Mouse (Mus musculus): ENCODE data around the gene Zfp292. TPM values are rescaled to one million over a fixed set of nuclear protein-coding genes. Genes with fewer than 3 reads are reported as not detected.
A peak's percentile ranks its signal among the peaks of the same experiment; 100 is the strongest.

Gene Zfp292
- total RNA-seq, 2 experiments from 2014 or later = 26.5 to 26.7 TPM

DNA sequence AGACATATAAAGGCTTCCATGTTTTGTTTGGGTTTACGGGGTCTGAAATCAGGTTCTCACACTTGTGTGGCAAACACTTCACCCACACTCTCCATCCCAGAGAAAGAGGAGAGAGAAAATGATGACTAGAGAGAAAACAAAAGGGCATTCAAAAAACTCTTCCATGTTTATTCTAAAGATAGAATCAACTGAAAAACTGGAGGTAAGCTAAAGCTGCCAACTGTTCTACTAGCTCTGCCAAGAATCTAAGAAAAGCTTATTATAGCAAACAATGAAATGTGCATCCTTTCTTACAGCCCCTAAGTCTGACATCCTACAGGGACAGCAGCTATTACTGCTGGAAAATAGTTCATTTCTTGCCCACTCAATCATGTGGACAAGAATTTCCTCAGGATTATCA lies 58.9 kb downstream of the Zfp292 start:
- DNase-seq (ENCODE audit: low spot score in 2 of 2) = peak in 1 of 2 experiments; percentile 53

GRCm38 (mm10) chr4:34819904-34820303 lies 62.9 kb downstream of the Zfp292 start:
- intact Hi-C loops (cut with DNase I) = no loop called here
- no peak for DNase-seq (ENCODE audit: low spot score in 2 of 2)

More for the DNA sequence above, 58.9 kb downstream of the Zfp292 start:
- intact Hi-C loops (cut with DNase I) = no loop called here

GRCm38 (mm10) chr4:34801166-34802034 lies 81.4 kb downstream of the Zfp292 start:
- intact Hi-C loops (cut with DNase I) = no loop called here

GRCm38 (mm10) chr4:34798005-34798404 lies 84.8 kb downstream of the Zfp292 start:
- intact Hi-C loops (cut with DNase I) = no loop called here
- no peak for DNase-seq (ENCODE audit: low spot score in 2 of 2)

More at GRCm38 (mm10) chr4:34801166-34802034, 81.4 kb downstream of the Zfp292 start:
- DNase-seq (ENCODE audit: low spot score in 2 of 2) = no peak

DNA sequence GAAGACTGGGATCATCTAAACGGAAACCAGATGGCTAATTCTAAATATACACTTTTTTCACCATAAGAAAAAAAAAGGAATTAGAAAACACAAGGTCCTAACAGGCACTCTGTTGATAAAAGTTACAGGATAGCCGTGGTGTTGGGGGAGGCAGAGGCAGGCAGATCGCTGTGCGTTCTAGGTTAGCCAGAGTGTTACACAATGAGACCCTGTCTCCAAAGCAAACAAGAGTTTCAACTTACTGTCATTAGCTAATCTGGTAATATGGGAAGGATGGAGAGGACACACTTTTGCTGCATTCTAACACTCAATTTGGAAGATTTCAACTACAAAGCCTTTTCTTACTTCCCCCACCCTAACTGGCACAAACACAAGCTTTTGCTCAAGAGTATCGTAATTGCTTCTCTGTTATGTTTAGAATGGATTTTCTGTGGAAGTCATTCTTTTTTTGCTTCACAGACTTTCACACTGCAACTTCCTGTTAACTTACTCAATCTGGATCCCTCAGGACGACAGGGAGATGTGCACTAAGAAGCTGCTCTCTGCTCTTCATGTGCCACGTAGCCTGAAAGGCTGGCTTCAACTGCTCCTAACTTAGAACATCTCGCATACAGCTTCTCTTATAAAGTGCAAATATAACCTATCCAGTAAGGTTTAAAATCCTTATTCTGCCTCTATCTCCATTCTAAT lies 85.3 kb downstream of the Zfp292 start:
- intact Hi-C loops (cut with DNase I) = no loop called here
- peak in 1 of 2 experiments; percentile 37 for DNase-seq (ENCODE audit: low spot score in 2 of 2)

GRCm38 (mm10) chr4:34796294-34796693 lies 86.5 kb downstream of the Zfp292 start:
- DNase-seq (ENCODE audit: low spot score in 2 of 2) = no peak
- intact Hi-C loops (cut with DNase I) = no loop called here

DNA sequence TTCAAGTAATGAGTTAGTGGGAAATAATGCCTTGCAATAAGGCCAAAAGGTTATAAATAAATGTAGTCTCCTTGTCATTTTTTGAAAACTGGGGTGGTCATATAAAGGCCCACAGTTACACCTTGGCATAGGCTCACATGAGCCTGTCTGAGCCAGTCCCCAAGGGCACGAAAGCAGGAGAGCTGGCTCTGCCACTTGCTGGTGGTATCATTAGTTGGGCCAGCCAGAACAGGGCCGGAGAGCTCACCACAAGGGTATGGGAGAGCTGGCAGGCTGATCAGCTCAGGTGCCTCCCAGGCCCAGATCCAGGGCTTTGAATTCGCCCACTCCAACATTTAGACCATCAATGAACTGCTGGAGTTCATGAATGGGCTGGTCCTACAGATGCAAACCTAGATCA lies 96.3 kb downstream of the Zfp292 start:
- no peak for DNase-seq (ENCODE audit: low spot score in 2 of 2)
- intact Hi-C loops (cut with DNase I) = loop anchor here (5.0 kb wide), 1 partner anchor 136 kb away; no protein-coding TSS in a partner anchor

GRCm38 (mm10) chr4:34785646-34786045 lies 97.1 kb downstream of the Zfp292 start:
- intact Hi-C loops (cut with DNase I) = loop anchor here (5.0 kb wide), 1 partner anchor 137 kb away; no protein-coding TSS in a partner anchor
- DNase-seq (ENCODE audit: low spot score in 2 of 2) = no peak

DNA sequence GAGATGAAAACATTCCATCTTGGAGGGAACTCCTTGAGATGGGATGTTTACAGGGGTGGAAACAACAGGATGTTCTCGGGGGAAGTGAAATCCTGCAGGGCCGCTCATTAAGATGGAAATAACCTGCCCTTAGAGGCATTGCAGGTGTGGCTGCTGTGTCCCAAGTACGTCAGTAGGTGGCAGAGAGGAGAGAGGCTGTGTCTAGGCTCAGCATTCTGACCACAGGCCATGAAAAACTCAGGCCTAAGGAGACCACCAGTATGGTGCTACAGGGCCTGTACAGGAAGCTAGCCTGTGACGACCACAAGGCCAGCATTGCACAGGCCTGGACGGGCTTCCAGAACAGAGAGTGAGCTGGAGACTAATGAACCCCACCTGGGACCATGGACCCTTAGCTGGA lies 97.9 kb downstream of the Zfp292 start:
- no peak for DNase-seq (ENCODE audit: low spot score in 2 of 2)
- intact Hi-C loops (cut with DNase I) = loop anchor here (5.0 kb wide), 1 partner anchor 137 kb away; no protein-coding TSS in a partner anchor

- intact Hi-C loops (cut with DNase I) = no loop called here
Measured at GRCm38 (mm10) chr4:34782730-34783129, 100.0 kb downstream of the Zfp292 start.

GRCm38 (mm10) chr4:34777677-34778527 lies 104.9 kb downstream of the Zfp292 start, which contains the start of gene Smim8:
TSS of gene Smim8 (minus strand) at chr4:34778423.
- peak; percentile 87 for DNase-seq (ENCODE audit: low spot score in 2 of 2)
- intact Hi-C loops (cut with DNase I) = loop anchor here (1.0 to 5.0 kb wide), 2 partner anchors 91 to 109 kb away; partner anchors contain the start of gene Slc35a1

More at GRCm38 (mm10) chr4:34782730-34783129, 100.0 kb downstream of the Zfp292 start:
- no peak for DNase-seq (ENCODE audit: low spot score in 2 of 2)

GRCm38 (mm10) chr4:34771652-34772371 lies 110.9 kb downstream of the Zfp292 start:
- DNase-seq (ENCODE audit: low spot score in 2 of 2) = no peak
- intact Hi-C loops (cut with DNase I) = no loop called here

- no peak for DNase-seq (ENCODE audit: low spot score in 2 of 2)
- intact Hi-C loops (cut with DNase I) = no loop called here
Measured at GRCm38 (mm10) chr4:34756163-34756562, 126.6 kb downstream of the Zfp292 start, which contains the start of gene Gm136. TSS of gene Gm136 (minus strand) at chr4:34756263.

Other genes starting within 250 kb of the Zfp292 start
- 10 to 100 TPM; 19.6 to 22.6 TPM for gene Slc35a1, start 195.5 kb downstream of the Zfp292 start, total RNA-seq (2021)
- gene Cfap206, start 152.8 kb downstream of the Zfp292 start, total RNA-seq (2021) = 1 to 10 TPM; 2.1 to 2.5 TPM
- not detected for gene Gm136, start 126.7 kb downstream of the Zfp292 start, total RNA-seq (2021)
- 10 to 100 TPM; 19.5 to 24.3 TPM for gene Smim8, start 104.5 kb downstream of the Zfp292 start, total RNA-seq (2021)
- not detected for gene Cga, start 10.8 kb upstream of the Zfp292 start, total RNA-seq (2021)